Mouse (Mus musculus): ENCODE results near the gene Gpd1. TPM values are rescaled to one million over a fixed set of nuclear protein-coding genes. Genes with fewer than 3 reads are reported as not detected.
A peak's percentile ranks its signal among the peaks of the same experiment; 100 is the strongest.

The Gpd1 gene
- polyA plus RNA-seq, 1 experiment, result 0.28 TPM

- Histone ChIP-seq H3K9me3 (replicated peaks; ENCODE audit: control insufficient read depth, insufficient read depth, low read length, poor library complexity, severe bottlenecking) (no peaks in the 10 kb centered on the region), H3K4me3 (ENCODE audit: low read depth, low read length) (peak overlapping the region; percentile 36; the same call in 1 of the 2 replicates), H3K36me3 (ENCODE audit: control insufficient read depth, insufficient read depth, low read length, poor library complexity, severe bottlenecking) (no peaks in the 10 kb centered on the region), H3K27ac (ENCODE audit: insufficient read depth, low read length) (peak overlapping the region; percentile 92), H3K9ac (ENCODE audit: low read depth, poor library complexity, severe bottlenecking) (no peak overlapping the region), H3K4me1 (ENCODE audit: control insufficient read depth, insufficient read depth, low read length) (peaks cover 3% of the 10 kb centered on the region), H3K27me3 (ENCODE audit: control insufficient read depth, insufficient read depth, low read length, poor library complexity, severe bottlenecking) (no peaks in the 10 kb centered on the region)
- TF ChIP-seq EP300 (IDR thresholded peaks at IDR 0.05; ENCODE audit: insufficient read depth, low read depth, low read length) (peak; percentile 22; the same call in 1 of the 2 replicates), CTCF (IDR thresholded peaks at IDR 0.05; ENCODE audit: low read depth, low read length) (no peak), POLR2A (IDR thresholded peaks at IDR 0.05; ENCODE audit: insufficient read depth, low read length) (no peak)
These were observed 38.3 kb upstream of the Gpd1 start for GRCm38 (mm10) chr15:99679008-99679407.

- H3K27me3 ChIP-seq (ENCODE audit: control insufficient read depth, insufficient read depth, low read length, poor library complexity, severe bottlenecking), result no peaks in the 10 kb centered on the region
- H3K4me3 ChIP-seq (ENCODE audit: low read depth, low read length), result no peak overlapping the region
- H3K4me1 ChIP-seq (ENCODE audit: control insufficient read depth, insufficient read depth, low read length), result peaks cover 3% of the 10 kb centered on the region
- no peaks in the 10 kb centered on the region for H3K36me3 ChIP-seq (ENCODE audit: control insufficient read depth, insufficient read depth, low read length, poor library complexity, severe bottlenecking)
- TF ChIP-seq EP300 (IDR thresholded peaks at IDR 0.05; ENCODE audit: insufficient read depth, low read depth, low read length) (no peak), CTCF (IDR thresholded peaks at IDR 0.05; ENCODE audit: low read depth, low read length) (peak; percentile 55)
- H3K27ac ChIP-seq (ENCODE audit: insufficient read depth, low read length), result no peak overlapping the region
- H3K9me3 ChIP-seq (replicated peaks; ENCODE audit: control insufficient read depth, insufficient read depth, low read length, poor library complexity, severe bottlenecking), result no peaks in the 10 kb centered on the region
- H3K9ac ChIP-seq (ENCODE audit: low read depth, poor library complexity, severe bottlenecking), result no peak overlapping the region
These were observed 34.4 kb upstream of the Gpd1 start for GRCm38 (mm10) chr15:99682880-99683279.

GRCm38 (mm10) chr15:99684156-99684555, 33.2 kb upstream of the Gpd1 start:
- Histone ChIP-seq H3K9ac (ENCODE audit: low read depth, poor library complexity, severe bottlenecking) (no peak overlapping the region), H3K36me3 (ENCODE audit: control insufficient read depth, insufficient read depth, low read length, poor library complexity, severe bottlenecking) (no peaks in the 10 kb centered on the region), H3K4me3 (ENCODE audit: low read depth, low read length) (no peak overlapping the region), H3K4me1 (ENCODE audit: control insufficient read depth, insufficient read depth, low read length) (peaks cover 3% of the 10 kb centered on the region), H3K27ac (ENCODE audit: insufficient read depth, low read length) (no peak overlapping the region), H3K27me3 (ENCODE audit: control insufficient read depth, insufficient read depth, low read length, poor library complexity, severe bottlenecking) (no peaks in the 10 kb centered on the region), H3K9me3 (replicated peaks; ENCODE audit: control insufficient read depth, insufficient read depth, low read length, poor library complexity, severe bottlenecking) (no peaks in the 10 kb centered on the region)
- no peak for TF ChIP-seq POLR2A (IDR thresholded peaks at IDR 0.05; ENCODE audit: insufficient read depth, low read length)
- TF ChIP-seq CTCF (IDR thresholded peaks at IDR 0.05; ENCODE audit: low read depth, low read length), result no peak

- Histone ChIP-seq H3K4me3 (ENCODE audit: low read depth, low read length) (no peak overlapping the region), H3K9ac (ENCODE audit: low read depth, poor library complexity, severe bottlenecking) (no peak overlapping the region), H3K27me3 (ENCODE audit: control insufficient read depth, insufficient read depth, low read length, poor library complexity, severe bottlenecking) (no peaks in the 10 kb centered on the region), H3K27ac (ENCODE audit: insufficient read depth, low read length) (no peak overlapping the region), H3K36me3 (ENCODE audit: control insufficient read depth, insufficient read depth, low read length, poor library complexity, severe bottlenecking) (no peaks in the 10 kb centered on the region), H3K9me3 (replicated peaks; ENCODE audit: control insufficient read depth, insufficient read depth, low read length, poor library complexity, severe bottlenecking) (no peaks in the 10 kb centered on the region), H3K4me1 (ENCODE audit: control insufficient read depth, insufficient read depth, low read length) (no peaks in the 10 kb centered on the region)
- no peak for TF ChIP-seq POLR2A (IDR thresholded peaks at IDR 0.05; ENCODE audit: insufficient read depth, low read length)
- TF ChIP-seq CTCF (IDR thresholded peaks at IDR 0.05; ENCODE audit: low read depth, low read length), result peak; percentile 96
These were observed 28.6 kb upstream of the Gpd1 start for GRCm38 (mm10) chr15:99688712-99689111.

- Histone ChIP-seq H3K9me3 (replicated peaks; ENCODE audit: control insufficient read depth, insufficient read depth, low read length, poor library complexity, severe bottlenecking) (no peaks in the 10 kb centered on the region), H3K9ac (ENCODE audit: low read depth, poor library complexity, severe bottlenecking) (no peak overlapping the region), H3K4me1 (ENCODE audit: control insufficient read depth, insufficient read depth, low read length) (no peaks in the 10 kb centered on the region), H3K27me3 (ENCODE audit: control insufficient read depth, insufficient read depth, low read length, poor library complexity, severe bottlenecking) (no peaks in the 10 kb centered on the region), H3K36me3 (ENCODE audit: control insufficient read depth, insufficient read depth, low read length, poor library complexity, severe bottlenecking) (no peaks in the 10 kb centered on the region), H3K4me3 (ENCODE audit: low read depth, low read length) (no peak overlapping the region), H3K27ac (ENCODE audit: insufficient read depth, low read length) (no peak overlapping the region)
- no peak for TF ChIP-seq POLR2A (IDR thresholded peaks at IDR 0.05; ENCODE audit: insufficient read depth, low read length)
- TF ChIP-seq CTCF (IDR thresholded peaks at IDR 0.05; ENCODE audit: low read depth, low read length), result no peak
- TF ChIP-seq EP300 (IDR thresholded peaks at IDR 0.05; ENCODE audit: insufficient read depth, low read depth, low read length), result no peak
These were observed 26.4 kb upstream of the Gpd1 start for GRCm38 (mm10) chr15:99690924-99691323.

GRCm38 (mm10) chr15:99691976-99692375, 25.3 kb upstream of the Gpd1 start:
- Histone ChIP-seq H3K27ac (ENCODE audit: insufficient read depth, low read length) (no peak overlapping the region), H3K9ac (ENCODE audit: low read depth, poor library complexity, severe bottlenecking) (no peak overlapping the region), H3K36me3 (ENCODE audit: control insufficient read depth, insufficient read depth, low read length, poor library complexity, severe bottlenecking) (no peaks in the 10 kb centered on the region), H3K9me3 (replicated peaks; ENCODE audit: control insufficient read depth, insufficient read depth, low read length, poor library complexity, severe bottlenecking) (no peaks in the 10 kb centered on the region), H3K4me3 (ENCODE audit: low read depth, low read length) (no peak overlapping the region), H3K27me3 (ENCODE audit: control insufficient read depth, insufficient read depth, low read length, poor library complexity, severe bottlenecking) (no peaks in the 10 kb centered on the region), H3K4me1 (ENCODE audit: control insufficient read depth, insufficient read depth, low read length) (no peaks in the 10 kb centered on the region)
- TF ChIP-seq EP300 (IDR thresholded peaks at IDR 0.05; ENCODE audit: insufficient read depth, low read depth, low read length) (no peak), CTCF (IDR thresholded peaks at IDR 0.05; ENCODE audit: low read depth, low read length) (no peak), POLR2A (IDR thresholded peaks at IDR 0.05; ENCODE audit: insufficient read depth, low read length) (no peak)
